Comparison of ENCODE assay signal across 9 mouse cellular contexts in genomic region chr7:62428337-62428736, GRCm38 (mm10). TPM values are rescaled to one million over a fixed set of nuclear protein-coding genes. Genes with fewer than 3 reads are reported as not detected.
A peak's percentile ranks its signal among the peaks of the same experiment; 100 is the strongest.
DNase-seq lines count a peak whose midpoint lies in the region; ATAC-seq and TF ChIP-seq lines count a peak whose summit lies in the region.
"Had no signal": no experiment of that assay in that cellular context is flagged by ENCODE, and none has a peak within 500 bp of the region (broad histone marks: within the 10 kb centered on the region; RNA-seq: fewer than 3 reads in every experiment).

No protein-coding gene starts in this region.

- no peaks in the 10 kb centered on the region for H3K36me3 ChIP-seq in kidney, embryonic 15.5 days
- H3K36me3 ChIP-seq in neural tube, embryonic 15.5 days, result no peaks in the 10 kb centered on the region
- H3K36me3 ChIP-seq: limb, embryonic 15.5 days had no signal

- TF ChIP-seq CTCF in cortical plate, adult 2 months (IDR thresholded peaks at IDR 0.05; ENCODE audit: extremely low read depth, insufficient read depth, low read length), result 0 out of 2 replicates have a peak, but pooled peaks have one; percentile 10

- WGBS in kidney, embryonic 15.5 days, result 21% methylated on average over 8 of the region's 8 CpGs
- WGBS in neural tube, embryonic 15.5 days, result 22% methylated on average over 8 of the region's 8 CpGs

- H3K9ac ChIP-seq in kidney, embryonic 15.5 days, result no peak overlapping the region
- no peak overlapping the region for H3K9ac ChIP-seq in neural tube, embryonic 15.5 days (replicated peaks)
- H3K9ac ChIP-seq: limb, embryonic 15.5 days had no signal

- H3K27ac ChIP-seq in kidney, embryonic 15.5 days, result no peak overlapping the region
- H3K27ac ChIP-seq in cortical plate, adult 2 months (ENCODE audit: insufficient read depth, low read length), result no peak overlapping the region
- no peak overlapping the region for H3K27ac ChIP-seq in neural tube, embryonic 15.5 days (replicated peaks)
- H3K27ac ChIP-seq: limb, embryonic 15.5 days had no signal

- peak; percentile 3 for DNase-seq in CD4-positive, CD25-positive, alpha-beta regulatory T cell, adult 2 months (ENCODE audit: low read depth, low spot score)
- DNase-seq in kidney, adult 18-20 months, result peak; percentile 27
- peak; percentile 75 for DNase-seq in 3T3-L1 (ENCODE audit: low read depth, low spot score)
- DNase-seq in thymus, postnatal 14 days, result no peak

- no peaks in the 10 kb centered on the region for H3K9me3 ChIP-seq in kidney, embryonic 15.5 days (replicated peaks)
- no peaks in the 10 kb centered on the region for H3K9me3 ChIP-seq in neural tube, embryonic 15.5 days (replicated peaks)
- H3K9me3 ChIP-seq: limb, embryonic 15.5 days had no signal

- no peak overlapping the region for H3K4me2 ChIP-seq in kidney, embryonic 15.5 days
- 0 out of 2 replicates have a peak overlapping the region, but pooled peaks have one; percentile 23 for H3K4me2 ChIP-seq in neural tube, embryonic 15.5 days
- H3K4me2 ChIP-seq: limb, embryonic 15.5 days had no signal

- peaks cover 5% of the 10 kb centered on the region; the same call in 1 of the 2 replicates for H3K27me3 ChIP-seq in kidney, embryonic 15.5 days
- H3K27me3 ChIP-seq in neural tube, embryonic 15.5 days (replicated peaks), result no peaks in the 10 kb centered on the region
- H3K27me3 ChIP-seq: limb, embryonic 15.5 days had no signal

- ATAC-seq in CD4-positive, CD25-positive, alpha-beta regulatory T cell, adult 4 months, result no peak
- no peak for ATAC-seq in kidney, embryonic 15.5 days (replicated peaks; ENCODE audit: low FRiP score)
- ATAC-seq in neural tube, embryonic 15.5 days (ENCODE audit: low FRiP score), result no peak

- no peak for TF ChIP-seq POLR2A in cortical plate, adult 2 months (IDR thresholded peaks at IDR 0.05; ENCODE audit: extremely low read depth, insufficient read depth, low read length)

- no peaks in the 10 kb centered on the region for H3K4me1 ChIP-seq in kidney, embryonic 15.5 days
- no peaks in the 10 kb centered on the region for H3K4me1 ChIP-seq in cortical plate, adult 2 months (ENCODE audit: control insufficient read depth, insufficient read depth, low read length)
- H3K4me1 ChIP-seq in neural tube, embryonic 15.5 days, result no peaks in the 10 kb centered on the region
- H3K4me1 ChIP-seq: limb, embryonic 15.5 days had no signal

- H3K4me3 ChIP-seq in kidney, embryonic 15.5 days (replicated peaks), result no peak overlapping the region
- H3K4me3 ChIP-seq in cortical plate, adult 2 months (ENCODE audit: insufficient read depth, low read length), result no peak overlapping the region
- H3K4me3 ChIP-seq in neural tube, embryonic 15.5 days (replicated peaks), result no peak overlapping the region
- H3K4me3 ChIP-seq: limb, embryonic 15.5 days had no signal

RNA-seq across cellular contexts. Expression of gene Mkrn3, which starts 8.4 kb away (rescaled TPM):
- not detected for polyA plus RNA-seq in CD4-positive, CD25-positive, alpha-beta regulatory T cell, adult 4 months (2017; shearing (Covaris generic))
- polyA plus RNA-seq in kidney, embryonic 15.5 days (2015; fragmentation: Nextera tagmentation; extraction: Ambion mirVana), result 5.3 TPM in 2 replicates
- 1.5 and 1.8 TPM in 2 replicates for polyA plus RNA-seq in cortical plate, adult 2 months (2012; rRNA removed)
- 17.1 and 21.2 TPM in 2 replicates for polyA plus RNA-seq in neural tube, embryonic 15.5 days (2015; fragmentation: Nextera tagmentation; extraction: Ambion mirVana)

RNA-seq across cellular contexts. Expression of gene Peg12, which starts 36.0 kb away (rescaled TPM):
- not detected for polyA plus RNA-seq in CD4-positive, CD25-positive, alpha-beta regulatory T cell, adult 4 months (2017; shearing (Covaris generic))
- 28.5 and 28.6 TPM in 2 replicates for polyA plus RNA-seq in kidney, embryonic 15.5 days (2015; fragmentation: Nextera tagmentation; extraction: Ambion mirVana)
- 0.15 TPM in 2 replicates for polyA plus RNA-seq in cortical plate, adult 2 months (2012; rRNA removed)
- polyA plus RNA-seq in neural tube, embryonic 15.5 days (2015; fragmentation: Nextera tagmentation; extraction: Ambion mirVana), result 7.2 and 10.2 TPM in 2 replicates

RNA-seq across cellular contexts. Expression of gene Magel2, which starts 51.5 kb away (rescaled TPM):
- polyA plus RNA-seq in CD4-positive, CD25-positive, alpha-beta regulatory T cell, adult 4 months (2017; shearing (Covaris generic)), result not detected
- 0.87 and 1.2 TPM in 2 replicates for polyA plus RNA-seq in kidney, embryonic 15.5 days (2015; fragmentation: Nextera tagmentation; extraction: Ambion mirVana)
- 0.52 and 0.57 TPM in 2 replicates for polyA plus RNA-seq in cortical plate, adult 2 months (2012; rRNA removed)
- polyA plus RNA-seq in neural tube, embryonic 15.5 days (2015; fragmentation: Nextera tagmentation; extraction: Ambion mirVana), result 12.0 and 13.8 TPM in 2 replicates
